Mouse (Mus musculus): ENCODE measurements at regions not wholly inside any gene's neighbourhood (a gene's known extent, or its start where the extent isn't known, plus 50 kb on each side); places are given as distances from the start of the nearest gene placed in this dataset.
"Not testable (repeated sequence)": the region's sequence is repeated elsewhere in the genome, so short reads cannot be mapped to it uniquely, and the experiment has no call there.

DNA sequence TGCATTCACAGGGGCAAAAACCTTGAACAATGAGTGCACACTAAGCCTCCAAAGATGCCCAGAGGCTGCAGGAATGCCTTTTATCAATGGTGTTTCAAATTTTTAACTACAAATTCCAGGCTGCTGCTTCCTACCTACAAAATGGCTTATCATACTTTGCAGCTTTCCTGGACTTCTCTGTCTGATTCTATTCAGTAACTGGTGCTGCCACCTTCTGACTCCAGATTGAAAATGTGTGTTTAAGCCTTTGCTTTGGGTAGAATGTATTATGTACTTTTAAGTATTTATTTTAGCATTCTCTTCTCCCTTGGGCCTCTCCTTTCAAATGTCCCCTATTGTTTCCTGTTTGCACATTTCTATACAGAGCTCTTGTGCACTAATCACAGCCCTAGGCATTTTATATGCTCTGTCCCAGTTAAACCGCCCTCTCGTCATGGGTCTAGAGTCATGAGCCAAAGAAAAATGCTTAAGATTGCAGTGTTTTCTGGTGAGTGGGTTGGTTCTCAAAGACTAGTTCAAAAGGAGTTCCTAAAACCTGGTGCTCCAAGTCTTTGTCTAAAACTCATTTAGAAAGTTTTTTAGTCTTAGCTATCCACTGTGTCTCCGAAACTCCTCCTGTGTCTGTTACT lies 472.3 kb upstream of the Dpp10 start:
- no peak overlapping the region for H3K9ac ChIP-seq
- no peaks in the 10 kb centered on the region for H3K27me3 ChIP-seq (replicated peaks)
- no peaks in the 10 kb centered on the region for H3K9me3 ChIP-seq
- no peak overlapping the region for H3K4me2 ChIP-seq (replicated peaks)
- 89% methylated on average over 3 of the region's 3 CpGs for WGBS
- ATAC-seq (ENCODE audit: low FRiP score, low read depth): no peak
- H3K36me3 ChIP-seq: no peaks in the 10 kb centered on the region
- H3K4me1 ChIP-seq: no peaks in the 10 kb centered on the region
- no peak overlapping the region for H3K4me3 ChIP-seq
- H3K27ac ChIP-seq: no peak overlapping the region

DNA sequence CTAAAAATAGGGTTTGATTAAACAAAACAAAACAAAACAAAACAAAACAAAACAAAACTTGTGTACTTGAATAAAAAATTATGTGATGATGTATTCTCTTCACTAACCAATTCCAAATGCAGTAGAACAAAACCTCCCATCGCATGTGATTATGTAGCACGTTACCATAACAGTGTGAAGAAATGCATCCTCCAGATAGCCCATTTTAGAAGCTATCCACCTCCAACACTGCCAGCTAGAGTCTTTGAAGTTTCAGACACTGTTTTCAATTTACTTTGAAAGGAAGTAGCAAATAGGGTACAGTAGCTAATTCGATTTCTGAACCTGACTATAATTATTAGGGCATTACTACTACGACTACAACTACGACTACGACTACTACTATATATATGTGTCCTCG lies 465.1 kb upstream of the Dpp10 start:
- Histone ChIP-seq H3K4me1 (no peaks in the 10 kb centered on the region), H3K27ac (no peak overlapping the region), H3K36me3 (no peaks in the 10 kb centered on the region), H3K27me3 (replicated peaks) (no peaks in the 10 kb centered on the region), H3K4me2 (replicated peaks) (no peak overlapping the region), H3K4me3 (no peak overlapping the region), H3K9me3 (no peaks in the 10 kb centered on the region), H3K9ac (no peak overlapping the region)
- 91% methylated on average over 7 of the region's 7 CpGs for WGBS
- no peak for ATAC-seq (ENCODE audit: low FRiP score, low read depth)

GRCm38 (mm10) chr1:124488456-124488855 lies 443.1 kb upstream of the Dpp10 start:
- Histone ChIP-seq H3K4me1 (no peaks in the 10 kb centered on the region), H3K9me3 (no peaks in the 10 kb centered on the region), H3K4me2 (replicated peaks) (no peak overlapping the region), H3K27ac (no peak overlapping the region), H3K36me3 (no peaks in the 10 kb centered on the region), H3K4me3 (no peak overlapping the region), H3K27me3 (replicated peaks) (no peaks in the 10 kb centered on the region), H3K9ac (no peak overlapping the region)
- no peak for ATAC-seq (ENCODE audit: low FRiP score, low read depth)

- Histone ChIP-seq H3K4me3 (no peak overlapping the region), H3K4me2 (replicated peaks) (no peak overlapping the region), H3K27me3 (replicated peaks) (no peaks in the 10 kb centered on the region), H3K36me3 (no peaks in the 10 kb centered on the region), H3K9me3 (no peaks in the 10 kb centered on the region), H3K9ac (no peak overlapping the region), H3K4me1 (no peaks in the 10 kb centered on the region), H3K27ac (no peak overlapping the region)
- ATAC-seq (ENCODE audit: low FRiP score, low read depth): no peak
Observed at GRCm38 (mm10) chr1:124487965-124488364, 442.6 kb upstream of the Dpp10 start.

GRCm38 (mm10) chr1:124450128-124450527 lies 404.8 kb upstream of the Dpp10 start:
- H3K4me3 ChIP-seq: no peak overlapping the region
- H3K4me1 ChIP-seq: no peaks in the 10 kb centered on the region
- H3K4me2 ChIP-seq (replicated peaks): no peak overlapping the region
- no peaks in the 10 kb centered on the region for H3K27me3 ChIP-seq (replicated peaks)
- WGBS: 39% methylated on average over 1 of the region's 1 CpGs
- H3K36me3 ChIP-seq: no peaks in the 10 kb centered on the region
- no peak overlapping the region for H3K27ac ChIP-seq
- H3K9me3 ChIP-seq: no peaks in the 10 kb centered on the region
- no peak overlapping the region for H3K9ac ChIP-seq
- no peak for ATAC-seq (ENCODE audit: low FRiP score, low read depth)

- no peaks in the 10 kb centered on the region for H3K4me1 ChIP-seq
- no peaks in the 10 kb centered on the region for H3K9me3 ChIP-seq
- H3K9ac ChIP-seq: no peak overlapping the region
- 87% methylated on average over 1 of the region's 1 CpGs for WGBS
- no peak for ATAC-seq (ENCODE audit: low FRiP score, low read depth)
- H3K27ac ChIP-seq: no peak overlapping the region
- no peaks in the 10 kb centered on the region for H3K27me3 ChIP-seq (replicated peaks)
- no peak overlapping the region for H3K4me2 ChIP-seq (replicated peaks)
- H3K36me3 ChIP-seq: no peaks in the 10 kb centered on the region
- H3K4me3 ChIP-seq: no peak overlapping the region
Observed at GRCm38 (mm10) chr1:124439526-124439925, 394.2 kb upstream of the Dpp10 start.

DNA sequence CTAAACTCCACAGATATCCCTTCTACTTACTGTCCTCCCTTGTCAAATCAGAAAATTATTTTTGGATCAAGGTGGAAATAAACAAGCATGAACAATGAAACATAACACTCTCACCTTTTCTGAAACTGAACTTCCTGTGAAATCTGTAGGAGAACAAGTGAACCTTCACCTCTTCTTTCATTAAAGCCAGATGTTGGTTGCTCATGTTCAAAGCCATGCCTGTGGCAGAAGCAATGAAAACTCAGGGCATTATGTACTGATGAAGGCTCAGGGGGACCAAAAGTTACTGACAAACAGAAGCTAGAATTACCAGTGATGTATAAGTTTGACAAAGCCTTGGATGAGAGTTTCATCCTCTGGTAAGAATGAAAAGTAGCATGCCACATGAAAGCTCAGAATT lies 390.5 kb upstream of the Dpp10 start:
- Histone ChIP-seq H3K9me3 (no peaks in the 10 kb centered on the region), H3K27ac (no peak overlapping the region)
- no peak for ATAC-seq (ENCODE audit: low FRiP score, low read depth)

GRCm38 (mm10) chr1:124429583-124429982 lies 384.2 kb upstream of the Dpp10 start:
- H3K4me3 ChIP-seq: no peak overlapping the region
- no peak for ATAC-seq (ENCODE audit: low FRiP score, low read depth)

More for the DNA sequence above, 390.5 kb upstream of the Dpp10 start:
- no peaks in the 10 kb centered on the region for H3K27me3 ChIP-seq (replicated peaks)
- H3K36me3 ChIP-seq: no peaks in the 10 kb centered on the region
- no peak overlapping the region for H3K4me2 ChIP-seq (replicated peaks)
- no peak overlapping the region for H3K9ac ChIP-seq
- no peaks in the 10 kb centered on the region for H3K4me1 ChIP-seq
- no peak overlapping the region for H3K4me3 ChIP-seq

DNA sequence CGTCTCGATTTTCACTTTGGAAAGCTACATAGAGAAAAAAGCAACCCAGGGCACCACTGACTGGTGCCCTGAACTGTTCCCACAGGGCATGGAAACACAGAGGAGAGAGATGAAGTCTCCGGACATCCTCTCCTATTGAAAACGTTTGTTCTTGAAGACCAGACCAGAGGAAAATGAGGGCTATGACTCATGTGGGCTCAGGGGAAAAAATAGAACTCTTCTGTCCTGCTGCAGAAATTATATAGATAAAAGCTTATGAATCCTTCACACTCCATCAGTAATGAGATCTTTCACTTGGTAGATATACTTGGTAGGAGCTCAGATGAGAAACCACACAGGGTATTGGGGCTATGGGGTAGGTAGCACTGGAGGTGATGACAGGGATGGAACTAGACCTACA lies 371.4 kb upstream of the Dpp10 start:
- H3K4me1 ChIP-seq: no peaks in the 10 kb centered on the region
- H3K4me2 ChIP-seq (replicated peaks): no peak overlapping the region
- no peak overlapping the region for H3K27ac ChIP-seq
- ATAC-seq (ENCODE audit: low FRiP score, low read depth): no peak
- H3K36me3 ChIP-seq: no peaks in the 10 kb centered on the region
- no peaks in the 10 kb centered on the region for H3K9me3 ChIP-seq
- H3K9ac ChIP-seq: no peak overlapping the region
- WGBS: 77% methylated on average over 4 of the region's 4 CpGs
- no peaks in the 10 kb centered on the region for H3K27me3 ChIP-seq (replicated peaks)
- H3K4me3 ChIP-seq: no peak overlapping the region

More at GRCm38 (mm10) chr1:124429583-124429982, 384.2 kb upstream of the Dpp10 start:
- Histone ChIP-seq H3K4me2 (replicated peaks) (no peak overlapping the region), H3K27ac (no peak overlapping the region), H3K9me3 (no peaks in the 10 kb centered on the region), H3K36me3 (no peaks in the 10 kb centered on the region), H3K27me3 (replicated peaks) (no peaks in the 10 kb centered on the region), H3K4me1 (no peaks in the 10 kb centered on the region), H3K9ac (no peak overlapping the region)
- 89% methylated on average over 4 of the region's 4 CpGs for WGBS

DNA sequence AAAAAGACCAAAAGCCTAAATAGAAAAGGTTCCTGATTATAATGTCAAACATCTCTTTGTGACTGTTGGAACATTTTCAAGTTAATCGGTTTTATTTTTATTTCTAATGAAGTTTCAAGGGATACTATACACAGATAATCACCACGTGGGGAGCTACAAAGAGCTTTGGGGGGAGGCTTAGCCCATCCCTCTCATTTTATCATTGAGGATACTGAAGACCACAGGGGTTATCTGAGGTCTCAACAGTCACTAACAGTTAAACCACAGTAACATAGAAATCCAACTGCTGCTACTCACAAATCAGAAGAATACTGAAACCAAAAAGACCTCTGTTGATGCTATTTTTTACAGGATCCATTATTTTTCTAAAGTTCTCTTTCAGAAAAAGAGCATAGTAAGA lies 364.9 kb upstream of the Dpp10 start:
- no peak overlapping the region for H3K4me3 ChIP-seq
- H3K9ac ChIP-seq: no peak overlapping the region
- WGBS: 65% methylated on average over 2 of the region's 2 CpGs
- no peaks in the 10 kb centered on the region for H3K36me3 ChIP-seq
- H3K27me3 ChIP-seq (replicated peaks): no peaks in the 10 kb centered on the region
- no peaks in the 10 kb centered on the region for H3K9me3 ChIP-seq
- no peak overlapping the region for H3K4me2 ChIP-seq (replicated peaks)
- no peak for ATAC-seq (ENCODE audit: low FRiP score, low read depth)
- no peak overlapping the region for H3K27ac ChIP-seq
- no peaks in the 10 kb centered on the region for H3K4me1 ChIP-seq

GRCm38 (mm10) chr1:124409781-124410180 lies 364.4 kb upstream of the Dpp10 start:
- 85% methylated on average over 3 of the region's 3 CpGs for WGBS
- H3K9ac ChIP-seq: no peak overlapping the region
- ATAC-seq (ENCODE audit: low FRiP score, low read depth): no peak

DNA sequence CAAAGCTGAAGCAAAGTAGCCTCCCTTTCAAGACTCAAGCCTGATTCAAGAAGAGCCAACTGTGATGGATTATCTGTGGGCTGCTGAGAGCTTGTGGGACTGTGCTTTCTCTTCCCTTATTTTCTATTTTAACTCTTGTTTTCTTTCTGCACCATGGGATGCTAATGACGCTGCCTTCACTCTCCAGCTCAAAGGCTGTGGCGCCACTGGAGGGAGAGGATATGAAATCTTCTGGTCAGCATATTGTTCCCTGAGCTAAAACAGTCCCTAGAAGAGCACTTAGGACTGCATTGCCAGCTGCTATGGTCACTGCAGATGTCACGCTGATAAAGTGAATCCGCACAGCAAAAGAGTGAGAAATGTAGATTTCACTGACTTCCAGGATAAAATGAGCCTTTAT lies 324.2 kb upstream of the Dpp10 start:
- WGBS: 25% methylated on average over 4 of the region's 4 CpGs
- no peak for ATAC-seq (ENCODE audit: low FRiP score, low read depth)
- H3K4me3 ChIP-seq: no peak overlapping the region
- H3K27ac ChIP-seq: no peak overlapping the region
- no peaks in the 10 kb centered on the region for H3K27me3 ChIP-seq (replicated peaks)
- H3K4me1 ChIP-seq: no peaks in the 10 kb centered on the region
- H3K36me3 ChIP-seq: no peaks in the 10 kb centered on the region
- no peak overlapping the region for H3K4me2 ChIP-seq (replicated peaks)
- no peaks in the 10 kb centered on the region for H3K9me3 ChIP-seq
- no peak overlapping the region for H3K9ac ChIP-seq

More at GRCm38 (mm10) chr1:124409781-124410180, 364.4 kb upstream of the Dpp10 start:
- no peaks in the 10 kb centered on the region for H3K27me3 ChIP-seq (replicated peaks)
- no peaks in the 10 kb centered on the region for H3K36me3 ChIP-seq
- H3K27ac ChIP-seq: no peak overlapping the region
- H3K4me2 ChIP-seq (replicated peaks): no peak overlapping the region
- no peaks in the 10 kb centered on the region for H3K4me1 ChIP-seq
- H3K9me3 ChIP-seq: no peaks in the 10 kb centered on the region
- H3K4me3 ChIP-seq: no peak overlapping the region

- H3K4me1 ChIP-seq; H3K4me2 ChIP-seq (replicated peaks); H3K9me3 ChIP-seq; H3K27me3 ChIP-seq (replicated peaks); H3K4me3 ChIP-seq; H3K9ac ChIP-seq; ATAC-seq (ENCODE audit: low FRiP score, low read depth); H3K36me3 ChIP-seq; H3K27ac ChIP-seq: not testable (repeated sequence)
- WGBS: 71% methylated on average over 1 of the region's 1 CpGs
Observed at GRCm38 (mm10) chr1:124348491-124348890, 303.1 kb upstream of the Dpp10 start.
